Mouse (Mus musculus): ENCODE measurements around the gene Nid2. TPM values are rescaled to one million over a fixed set of nuclear protein-coding genes. Genes with fewer than 3 reads are reported as not detected.

Nid2 gene
- total RNA-seq, 2 experiments from 2014 or later = 59.7 to 74.5 TPM

GRCm38 (mm10) chr14:19785797-19786588, 34.9 kb downstream of the Nid2 start:
- DNase-seq = no peak

GRCm38 (mm10) chr14:19788443-19788842, 37.4 kb downstream of the Nid2 start:
- no peak for DNase-seq

GRCm38 (mm10) chr14:19794881-19795280, 43.8 kb downstream of the Nid2 start:
- no peak for DNase-seq

GRCm38 (mm10) chr14:19796541-19797304, 45.7 kb downstream of the Nid2 start:
- no peak for DNase-seq

- DNase-seq = no peak
These were observed 49.4 kb downstream of the Nid2 start for GRCm38 (mm10) chr14:19800485-19800884.

GRCm38 (mm10) chr14:19801474-19802215, 50.6 kb downstream of the Nid2 start:
- no peak for DNase-seq

GRCm38 (mm10) chr14:19803222-19803621, 52.2 kb downstream of the Nid2 start:
- no peak for DNase-seq

GRCm38 (mm10) chr14:19803623-19804022, 52.6 kb downstream of the Nid2 start:
- peak; percentile 48 for DNase-seq

GRCm38 (mm10) chr14:19807339-19807738, 56.3 kb downstream of the Nid2 start:
- peak; percentile 63 for DNase-seq

GRCm38 (mm10) chr14:19807858-19808257, 56.8 kb downstream of the Nid2 start:
- no peak for DNase-seq

GRCm38 (mm10) chr14:19809934-19810333, 58.9 kb downstream of the Nid2 start:
- DNase-seq = peak; percentile 34

GRCm38 (mm10) chr14:19813061-19813460, 62.0 kb downstream of the Nid2 start:
- no peak for DNase-seq

GRCm38 (mm10) chr14:19817949-19818348, 66.9 kb downstream of the Nid2 start:
- peak; percentile 89 for DNase-seq

- DNase-seq = no peak
These were observed 70.6 kb downstream of the Nid2 start for GRCm38 (mm10) chr14:19821686-19822085.

GRCm38 (mm10) chr14:19823321-19824142, 72.5 kb downstream of the Nid2 start, which contains the start of gene Rtraf:
Rtraf (minus strand) TSS chr14:19823824.
- peak; percentile 96 for DNase-seq

GRCm38 (mm10) chr14:19825481-19825880, 74.4 kb downstream of the Nid2 start:
- DNase-seq = no peak

GRCm38 (mm10) chr14:19836289-19836688, 85.2 kb downstream of the Nid2 start:
- no peak for DNase-seq

- DNase-seq = peak; percentile 80
These were observed 88.7 kb downstream of the Nid2 start for GRCm38 (mm10) chr14:19839600-19840332.

GRCm38 (mm10) chr14:19853471-19853870, 102.4 kb downstream of the Nid2 start:
- DNase-seq = no peak

GRCm38 (mm10) chr14:19858279-19858678, 107.2 kb downstream of the Nid2 start:
- no peak for DNase-seq

Data from adrenal gland, postnatal 10 days (tissue).